Mouse (Mus musculus): ENCODE data around the gene Id3.
A peak's percentile ranks its signal among the peaks of the same experiment; 100 is the strongest.

Id3 gene

DNA sequence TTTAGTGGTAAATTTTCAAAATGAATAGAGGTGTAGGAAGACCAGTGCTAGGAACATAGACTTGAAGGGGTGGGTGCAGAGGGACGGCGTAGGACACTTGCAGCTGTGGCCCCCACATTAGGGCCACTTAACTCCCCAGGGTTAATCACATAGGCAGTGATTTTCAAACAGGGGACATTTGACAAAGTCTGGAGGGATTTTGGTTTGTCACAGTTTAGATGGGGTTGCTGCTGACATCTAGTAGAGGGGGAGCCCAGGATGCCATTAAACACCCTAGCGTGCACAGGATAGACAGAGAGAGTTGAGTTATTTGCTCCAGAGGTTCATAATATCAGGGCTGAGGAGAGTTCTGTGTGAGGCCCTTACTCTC is 19.5 kb upstream of the Id3 start:
- ATAC-seq (ENCODE audit: insufficient number of reproducible peaks, low FRiP score, low TSS enrichment) = no peak

GRCm38 (mm10) chr4:136124581-136124980 is 18.7 kb upstream of the Id3 start:
- no peak for ATAC-seq (ENCODE audit: insufficient number of reproducible peaks, low FRiP score, low TSS enrichment)

DNA sequence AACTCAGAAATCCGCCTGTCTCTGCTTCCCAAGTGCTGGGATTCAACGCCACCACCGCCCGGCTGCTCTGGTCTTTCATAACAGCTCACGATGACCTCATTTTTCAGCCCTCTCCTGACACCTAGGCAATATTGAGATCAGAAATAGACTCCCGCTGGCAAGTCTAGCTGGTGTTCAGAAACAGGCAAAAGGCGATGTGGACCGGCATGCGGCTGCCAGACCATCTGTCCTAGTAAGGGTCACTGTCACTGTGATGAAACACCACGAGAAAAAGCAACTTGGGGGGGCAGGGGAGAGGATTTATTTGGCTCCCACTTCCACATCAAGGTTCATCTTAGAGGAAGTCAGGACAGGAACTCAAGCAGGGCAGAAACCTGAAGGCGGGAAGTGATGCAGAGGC is 17.8 kb upstream of the Id3 start:
- ATAC-seq (ENCODE audit: insufficient number of reproducible peaks, low FRiP score, low TSS enrichment) = no peak

DNA sequence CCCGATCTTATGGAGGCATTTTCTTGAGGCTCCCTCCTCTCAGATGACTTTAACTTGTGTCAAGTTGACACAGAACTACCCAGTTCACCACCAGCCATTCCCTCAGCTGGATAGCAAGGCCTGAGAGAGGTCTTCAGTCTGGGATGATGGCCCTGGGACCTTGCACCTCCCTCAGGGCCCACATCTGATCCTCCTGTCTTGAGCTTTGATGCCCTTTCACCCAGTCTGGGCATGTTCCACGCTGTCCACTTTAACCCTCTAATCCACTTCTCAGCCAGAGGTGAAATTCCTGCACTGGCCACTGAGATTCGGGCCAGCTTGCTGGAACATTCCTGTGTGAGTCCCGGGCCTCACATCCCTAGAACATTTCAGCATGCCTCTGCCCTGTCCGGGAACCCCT is 17.3 kb upstream of the Id3 start:
- no peak for ATAC-seq (ENCODE audit: insufficient number of reproducible peaks, low FRiP score, low TSS enrichment)

- no peak for ATAC-seq (ENCODE audit: insufficient number of reproducible peaks, low FRiP score, low TSS enrichment)
Measured at GRCm38 (mm10) chr4:136127670-136128069, 15.6 kb upstream of the Id3 start.

GRCm38 (mm10) chr4:136129842-136130241 is 13.5 kb upstream of the Id3 start:
- no peak for ATAC-seq (ENCODE audit: insufficient number of reproducible peaks, low FRiP score, low TSS enrichment)

DNA sequence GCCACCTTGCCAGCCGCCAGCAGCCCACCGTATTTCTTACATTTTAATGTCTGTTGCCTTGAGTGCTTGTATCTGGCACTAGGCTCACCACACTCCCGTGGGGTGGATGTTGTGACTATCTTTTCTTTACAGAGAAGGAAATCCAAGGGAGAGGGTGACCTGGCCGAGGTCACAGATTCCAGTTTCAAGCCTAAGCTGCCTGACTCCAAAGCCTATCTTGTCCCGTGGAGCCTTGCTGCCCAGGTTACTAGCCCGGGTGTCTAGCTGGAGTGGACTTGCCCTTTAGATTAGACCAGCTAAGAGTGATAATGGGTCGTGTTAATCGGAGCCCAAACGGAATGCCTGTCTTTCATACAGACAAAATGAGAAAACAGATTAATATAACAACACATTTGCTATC is 9.5 kb upstream of the Id3 start:
- no peak for ATAC-seq (ENCODE audit: insufficient number of reproducible peaks, low FRiP score, low TSS enrichment)

- ATAC-seq (ENCODE audit: insufficient number of reproducible peaks, low FRiP score, low TSS enrichment) = no peak
Measured at GRCm38 (mm10) chr4:136134418-136134977, 8.8 kb upstream of the Id3 start.

DNA sequence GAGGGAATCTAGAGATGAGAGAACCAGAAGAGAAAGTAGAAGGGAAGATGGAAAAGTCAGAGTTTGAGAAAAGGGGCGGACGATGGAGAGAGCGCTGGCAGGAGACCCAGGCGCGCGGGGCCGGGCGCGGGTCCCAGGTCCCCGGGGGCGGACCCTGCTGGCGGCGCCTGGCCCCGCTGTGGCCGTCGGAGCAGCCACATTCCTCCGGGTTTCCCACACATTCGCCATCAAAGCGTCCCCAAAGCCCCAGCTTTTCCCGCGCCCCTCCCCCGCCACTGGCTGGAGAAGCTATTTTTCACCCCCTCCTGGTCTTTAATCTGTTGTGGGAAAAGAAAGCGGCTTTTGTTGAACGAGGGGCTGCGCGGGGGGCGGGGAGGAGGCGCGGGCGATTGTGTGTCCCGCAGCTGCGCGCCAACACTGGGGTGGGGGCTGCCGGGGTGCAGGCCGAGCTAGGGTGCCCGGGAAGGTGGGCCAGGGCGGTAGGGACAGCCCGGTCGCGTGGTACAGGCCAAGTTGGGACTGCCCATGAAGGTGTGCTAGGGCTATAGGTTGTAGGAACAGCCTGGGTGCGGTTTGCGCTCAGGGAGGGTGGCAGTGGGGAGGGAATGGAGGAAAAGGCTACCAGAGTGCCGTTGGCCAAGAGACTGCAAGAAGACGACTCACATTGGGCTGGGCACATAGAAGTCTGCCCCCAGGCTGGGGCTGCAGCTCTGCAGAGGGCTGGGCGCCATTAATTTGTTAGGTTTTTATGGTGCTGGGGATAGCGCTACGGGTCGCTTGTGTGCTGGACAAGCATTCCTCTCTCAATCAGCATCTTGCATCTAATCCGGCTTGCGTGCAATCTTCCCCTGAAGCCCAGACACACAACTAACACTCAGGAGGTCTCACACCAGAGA is 8.1 kb upstream of the Id3 start:
- no peak for ATAC-seq (ENCODE audit: insufficient number of reproducible peaks, low FRiP score, low TSS enrichment)

DNA sequence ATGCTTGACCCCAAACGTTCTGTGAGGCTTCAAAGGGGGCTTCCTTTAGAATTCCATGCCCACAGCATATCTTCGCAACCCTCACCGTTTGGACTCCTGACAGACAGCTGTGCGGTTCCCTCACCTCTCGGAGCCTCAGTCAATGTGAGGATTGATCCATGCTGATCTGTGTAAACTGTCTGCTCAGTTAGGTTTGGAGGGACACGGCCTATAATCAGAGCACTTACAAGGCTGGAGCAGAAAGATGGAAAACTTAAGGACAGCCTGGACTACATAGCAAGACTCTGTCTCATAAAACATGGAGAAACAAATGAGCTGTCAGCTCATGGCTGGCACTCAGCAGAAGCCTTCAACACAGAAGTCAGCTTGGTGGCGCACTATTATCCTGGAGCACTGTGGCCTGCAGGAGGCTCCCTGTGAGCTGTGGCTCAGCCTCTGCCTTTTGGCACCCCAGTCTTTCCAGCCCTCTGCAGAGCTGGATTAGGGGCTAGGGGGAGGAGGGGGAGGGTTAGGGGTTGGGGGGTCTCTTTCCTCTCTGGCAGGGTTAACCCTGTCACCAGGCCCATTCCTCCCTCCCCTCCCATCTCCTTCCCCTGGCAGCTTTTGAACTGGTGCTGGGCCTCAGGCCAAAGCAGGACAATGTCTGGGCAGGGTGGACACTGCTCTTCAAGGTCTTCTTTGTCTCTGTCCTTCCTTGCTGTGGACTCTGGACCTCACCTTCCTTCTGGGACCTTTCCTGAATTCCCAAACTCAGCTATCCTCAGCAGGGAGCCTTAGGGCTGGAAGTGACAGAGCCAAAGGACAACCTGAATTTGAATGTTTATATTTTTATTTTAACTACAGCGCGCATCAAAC is 7.2 kb upstream of the Id3 start:
- ATAC-seq (ENCODE audit: insufficient number of reproducible peaks, low FRiP score, low TSS enrichment) = no peak

- no peak for ATAC-seq (ENCODE audit: insufficient number of reproducible peaks, low FRiP score, low TSS enrichment)
Measured at GRCm38 (mm10) chr4:136139326-136140110, 3.8 kb upstream of the Id3 start.

DNA sequence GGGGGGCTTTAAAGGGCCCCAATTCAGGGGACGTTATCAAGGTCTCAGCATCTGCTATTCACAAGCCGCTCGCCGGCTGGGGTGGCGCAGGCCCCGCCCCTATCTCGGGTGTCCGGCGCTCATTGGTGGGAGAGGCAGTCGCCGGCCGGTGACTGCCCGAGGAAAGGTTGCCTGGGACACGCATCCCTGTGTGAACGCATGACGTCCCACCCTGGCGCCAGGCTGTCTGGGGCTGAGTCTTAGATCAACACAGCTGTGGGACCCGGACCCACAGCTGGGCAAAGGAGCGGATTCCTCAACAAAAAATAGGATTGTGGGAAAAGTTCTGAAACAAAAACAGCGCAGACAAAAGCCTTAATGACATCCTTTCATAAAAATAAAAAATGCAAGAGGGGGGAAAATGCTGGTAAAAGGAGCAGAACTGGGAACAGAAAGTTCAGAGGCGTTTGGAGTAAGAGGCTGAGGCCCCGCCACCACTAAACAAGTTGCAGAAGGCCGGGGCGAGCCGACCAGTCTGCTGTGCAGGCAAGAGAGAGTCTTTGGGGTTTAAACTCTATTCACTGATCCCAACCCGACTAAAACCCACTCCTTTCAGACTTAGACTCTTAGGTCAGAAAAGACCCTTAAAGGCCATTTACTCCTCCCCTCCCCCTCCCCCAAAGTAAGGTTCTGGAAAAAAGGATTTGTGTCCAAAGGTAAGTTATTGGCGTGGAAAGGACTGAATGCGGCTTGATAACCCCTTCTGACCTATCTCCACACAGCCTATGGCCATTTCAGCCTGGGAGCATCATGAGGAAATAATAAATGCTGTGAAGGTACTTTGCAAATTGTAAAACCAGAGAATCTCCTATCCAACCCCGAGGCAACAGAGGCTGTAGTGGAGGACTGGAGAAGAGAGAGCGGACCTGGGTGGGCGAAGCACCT is 2.7 kb upstream of the Id3 start:
- ATAC-seq (ENCODE audit: insufficient number of reproducible peaks, low FRiP score, low TSS enrichment) = peak; percentile 56; the same call in 1 of the 2 replicates

DNA sequence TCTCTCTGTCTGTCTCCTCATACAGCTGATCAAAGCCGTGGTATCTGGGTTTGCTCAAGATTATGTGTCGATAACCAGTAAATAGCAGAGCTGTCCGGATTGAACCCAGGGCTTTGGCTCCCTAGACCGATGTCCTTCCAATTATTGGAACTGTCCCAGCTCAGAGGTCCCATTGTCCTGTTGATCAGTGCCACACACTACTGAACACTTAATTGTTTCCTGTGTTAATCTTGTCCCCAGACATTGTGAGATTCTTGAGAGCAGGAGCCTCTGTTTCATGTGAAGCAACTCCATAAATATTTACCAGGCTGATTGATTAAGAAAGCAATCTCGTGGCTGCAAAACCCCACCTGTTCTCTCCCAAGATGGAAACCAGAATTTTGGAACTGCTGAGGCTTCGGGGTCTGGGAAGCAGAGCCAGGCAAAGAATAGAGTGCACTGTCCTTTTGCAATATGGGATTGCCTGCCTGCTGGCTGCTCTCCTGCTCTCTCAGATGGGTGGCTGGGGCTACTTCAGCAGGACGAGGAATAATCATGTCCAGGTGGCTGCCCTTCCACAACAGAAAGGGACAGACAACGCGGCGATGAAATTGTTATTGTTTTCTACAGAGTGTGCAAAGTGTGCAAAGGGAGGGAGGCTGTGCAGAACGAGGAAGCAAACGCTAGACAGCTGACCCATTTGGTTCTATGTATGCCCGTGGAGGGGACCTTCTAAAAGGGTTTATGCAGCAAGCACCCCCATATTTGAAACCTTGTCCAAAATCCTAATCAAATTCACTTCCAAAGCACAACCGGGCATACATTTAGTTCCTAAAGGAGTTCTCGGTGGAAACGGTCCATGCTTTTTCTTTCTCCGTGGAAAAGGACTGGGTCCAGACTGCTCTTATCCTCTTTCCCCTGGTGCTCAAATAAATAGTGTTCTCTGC is 767 bp upstream of the Id3 start:
- ATAC-seq (ENCODE audit: insufficient number of reproducible peaks, low FRiP score, low TSS enrichment) = no peak

GRCm38 (mm10) chr4:136144126-136144926 is 1.0 kb downstream of the Id3 start:
- no peak for ATAC-seq (ENCODE audit: insufficient number of reproducible peaks, low FRiP score, low TSS enrichment)

DNA sequence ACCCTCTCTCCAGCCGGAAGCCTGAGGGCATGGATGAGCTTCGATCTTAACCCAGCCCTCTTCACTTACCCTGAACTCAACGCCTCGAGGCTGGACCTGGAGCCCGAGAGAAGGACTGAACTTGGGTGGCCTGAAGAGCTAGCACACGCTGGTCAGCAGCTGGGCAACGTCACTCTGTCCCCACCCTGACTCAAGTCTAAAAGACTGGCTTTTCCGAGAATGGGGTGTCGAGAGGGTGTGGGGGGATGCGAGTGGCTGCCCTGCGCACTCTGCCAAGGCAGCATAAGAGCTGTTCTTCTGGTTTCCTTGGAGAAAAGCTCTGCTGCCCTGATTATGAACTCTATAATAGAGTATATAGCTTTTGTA is 1.6 kb downstream of the Id3 start:
- ATAC-seq (ENCODE audit: insufficient number of reproducible peaks, low FRiP score, low TSS enrichment) = no peak

GRCm38 (mm10) chr4:136145362-136145885 is 2.1 kb downstream of the Id3 start:
- ATAC-seq (ENCODE audit: insufficient number of reproducible peaks, low FRiP score, low TSS enrichment) = no peak

- ATAC-seq (ENCODE audit: insufficient number of reproducible peaks, low FRiP score, low TSS enrichment) = no peak
Measured at GRCm38 (mm10) chr4:136145991-136146711, 2.9 kb downstream of the Id3 start.

Measured in cerebellum, adult (tissue).